Mouse (Mus musculus) kidney, adult 18-20 months (tissue): Measurements from ENCODE around the gene Sept9.

Experiments used
- DNase-seq: peaks from one replicate; pipeline ENCODE4 v3.0.0; 2021

The Sept9 gene

GRCm38 (mm10) chr11:117353126-117353525 lies 153.7 kb downstream of the Sept9 start:
- no peak for DNase-seq

GRCm38 (mm10) chr11:117354107-117354506 lies 154.6 kb downstream of the Sept9 start:
- DNase-seq: peak; percentile 72

GRCm38 (mm10) chr11:117356937-117357336 lies 157.5 kb downstream of the Sept9 start:
- DNase-seq: no peak

GRCm38 (mm10) chr11:117357916-117358639 lies 158.6 kb downstream of the Sept9 start:
- DNase-seq: peak; percentile 96

- DNase-seq: no peak
These were observed 159.7 kb downstream of the Sept9 start for GRCm38 (mm10) chr11:117359161-117359560.

GRCm38 (mm10) chr11:117359870-117360269 lies 160.4 kb downstream of the Sept9 start:
- peak; percentile 80 for DNase-seq

GRCm38 (mm10) chr11:117360561-117360960 lies 161.1 kb downstream of the Sept9 start:
- no peak for DNase-seq

- no peak for DNase-seq
These were observed 162.8 kb downstream of the Sept9 start for GRCm38 (mm10) chr11:117362307-117362706.

- DNase-seq: no peak
These were observed 164.5 kb downstream of the Sept9 start for GRCm38 (mm10) chr11:117363918-117364317.

GRCm38 (mm10) chr11:117366426-117366825 lies 167.0 kb downstream of the Sept9 start:
- no peak for DNase-seq

GRCm38 (mm10) chr11:117366861-117367357 lies 167.4 kb downstream of the Sept9 start:
- no peak for DNase-seq

- DNase-seq: no peak
These were observed 168.5 kb downstream of the Sept9 start for GRCm38 (mm10) chr11:117367937-117368336.

GRCm38 (mm10) chr11:117369347-117369746 lies 169.9 kb downstream of the Sept9 start:
- DNase-seq: no peak

GRCm38 (mm10) chr11:117370262-117370850 lies 170.9 kb downstream of the Sept9 start:
- no peak for DNase-seq

- no peak for DNase-seq
These were observed 173.1 kb downstream of the Sept9 start for GRCm38 (mm10) chr11:117372537-117372936.

- no peak for DNase-seq
These were observed 173.7 kb downstream of the Sept9 start for GRCm38 (mm10) chr11:117373195-117373594.

GRCm38 (mm10) chr11:117373870-117374269 lies 174.4 kb downstream of the Sept9 start:
- no peak for DNase-seq

- no peak for DNase-seq
These were observed 174.8 kb downstream of the Sept9 start for GRCm38 (mm10) chr11:117374288-117374687.

GRCm38 (mm10) chr11:117379774-117380173 lies 180.3 kb downstream of the Sept9 start:
- DNase-seq: no peak

- DNase-seq: no peak
These were observed 184.8 kb downstream of the Sept9 start for GRCm38 (mm10) chr11:117384235-117384634.

- peak; percentile 96 for DNase-seq
These were observed 185.4 kb downstream of the Sept9 start for GRCm38 (mm10) chr11:117384897-117385296.

- no peak for DNase-seq
These were observed 186.1 kb downstream of the Sept9 start for GRCm38 (mm10) chr11:117385331-117386103.

GRCm38 (mm10) chr11:117387241-117387640 lies 187.8 kb downstream of the Sept9 start:
- DNase-seq: no peak

- peak; percentile 61 for DNase-seq
These were observed 190.5 kb downstream of the Sept9 start for GRCm38 (mm10) chr11:117390001-117390402.
